Mouse (Mus musculus): ENCODE measurements at regions not wholly inside any gene's neighbourhood (a gene's known extent, or its start where the extent isn't known, plus 50 kb on each side); places are given as distances from the start of the nearest gene placed in this dataset.

DNA sequence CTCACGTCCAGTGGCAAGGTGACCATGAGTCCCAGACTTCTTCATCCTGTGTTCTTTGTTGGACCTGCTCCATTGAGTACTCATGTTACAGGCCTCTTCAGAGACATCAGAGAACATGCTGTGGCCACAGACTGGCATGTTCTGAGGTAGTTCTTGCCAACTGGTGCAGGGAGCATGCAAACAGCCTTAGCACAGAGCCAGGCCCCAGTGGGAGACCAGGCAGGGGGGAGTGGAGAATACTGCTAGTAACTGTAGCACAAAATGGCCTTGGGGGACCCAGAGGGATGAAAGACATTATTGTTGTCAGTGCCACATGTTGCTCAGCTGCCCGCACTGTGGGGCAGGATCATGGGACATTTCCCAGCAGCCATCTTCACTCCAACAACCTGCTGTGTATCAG, 108.4 kb downstream of the Rplp1 start:
- DNase-seq (ENCODE audit: low spot score) (no peak), ATAC-seq (ENCODE audit: extremely low read depth, insufficient number of reproducible peaks, low FRiP score, poor library complexity, severe bottlenecking) (no peak)
- TF ChIP-seq GATA2 (IDR thresholded peaks at IDR 0.05; ENCODE audit: borderline replicate concordance, low read depth, low read length) (no peak), GATA1 (IDR thresholded peaks at IDR 0.05; ENCODE audit: borderline replicate concordance, low read length) (no peak), POLR2AphosphoS5 (IDR thresholded peaks at IDR 0.05; ENCODE audit: insufficient replicate concordance, low read depth, low read length) (no peak), CTCF (IDR thresholded peaks at IDR 0.05; ENCODE audit: low read depth, low read length) (no peak), TAL1 (conservative IDR thresholded peaks at IDR 0.05; ENCODE audit: low read depth, low read length) (no peak)
- H3K27me3 ChIP-seq (ENCODE audit: insufficient read depth, low read length), result no peaks in the 10 kb centered on the region
- H3K9me3 ChIP-seq (replicated peaks), result no peaks in the 10 kb centered on the region
- no peak overlapping the region for H3K4me3 ChIP-seq (ENCODE audit: low read depth, low read length)
- no peaks in the 10 kb centered on the region for H3K36me3 ChIP-seq (replicated peaks)
- no peaks in the 10 kb centered on the region for H3K4me1 ChIP-seq (ENCODE audit: insufficient read depth, low read depth, low read length)

DNA sequence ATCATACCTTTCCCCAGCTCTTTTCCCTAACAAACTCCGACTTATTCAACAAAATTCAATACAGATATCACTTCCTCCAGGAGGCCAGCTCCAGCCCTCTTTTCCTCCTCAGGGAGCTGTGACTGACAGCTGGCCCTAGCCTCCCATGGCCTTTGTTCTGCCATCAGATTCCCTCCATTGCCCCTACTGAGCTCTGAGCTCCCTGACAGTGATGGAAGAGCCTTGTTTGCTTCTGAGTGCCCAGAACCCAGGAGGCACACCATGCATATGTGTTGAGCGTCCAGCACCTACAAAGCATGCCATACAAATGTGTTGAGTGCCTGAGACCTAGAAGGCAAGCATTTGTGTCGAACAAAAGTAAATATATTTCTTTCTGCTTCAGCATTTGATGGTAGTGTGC, 110.8 kb downstream of the Rplp1 start:
- H3K27me3 ChIP-seq (ENCODE audit: insufficient read depth, low read length), result no peaks in the 10 kb centered on the region

DNA sequence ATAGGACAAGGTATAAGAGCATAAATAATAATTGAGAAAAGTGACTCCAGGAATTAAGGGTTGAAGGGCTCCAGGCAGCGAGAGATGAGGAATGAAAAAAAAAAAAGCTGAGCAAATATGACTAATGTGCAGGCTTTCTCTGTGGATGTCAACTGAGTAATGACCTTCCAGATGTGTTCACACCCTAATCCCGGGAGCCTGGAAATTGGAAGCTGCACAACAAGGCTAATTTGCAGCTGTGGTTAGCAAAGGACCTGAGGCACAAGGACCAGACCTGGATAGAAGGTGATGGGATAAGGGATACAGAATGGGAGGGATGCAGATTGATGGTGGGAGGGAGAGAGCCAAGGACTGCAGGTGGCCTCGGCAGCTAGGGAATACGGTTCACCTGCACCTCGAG, 111.6 kb downstream of the Rplp1 start:
- H3K36me3 ChIP-seq (replicated peaks), result no peaks in the 10 kb centered on the region
- ATAC-seq (ENCODE audit: extremely low read depth, insufficient number of reproducible peaks, low FRiP score, poor library complexity, severe bottlenecking) (no peak), DNase-seq (ENCODE audit: low spot score) (no peak)
- H3K27me3 ChIP-seq (ENCODE audit: insufficient read depth, low read length), result no peaks in the 10 kb centered on the region
- H3K9me3 ChIP-seq (replicated peaks), result no peaks in the 10 kb centered on the region
- no peak for TF ChIP-seq GATA1 (IDR thresholded peaks at IDR 0.05; ENCODE audit: borderline replicate concordance, low read length)
- no peak for TF ChIP-seq TAL1 (conservative IDR thresholded peaks at IDR 0.05; ENCODE audit: low read depth, low read length)
- no peak for TF ChIP-seq CTCF (IDR thresholded peaks at IDR 0.05; ENCODE audit: low read depth, low read length)
- TF ChIP-seq POLR2AphosphoS5 (IDR thresholded peaks at IDR 0.05; ENCODE audit: insufficient replicate concordance, low read depth, low read length), result no peak
- no peak for TF ChIP-seq GATA2 (IDR thresholded peaks at IDR 0.05; ENCODE audit: borderline replicate concordance, low read depth, low read length)
- no peaks in the 10 kb centered on the region for H3K4me1 ChIP-seq (ENCODE audit: insufficient read depth, low read depth, low read length)
- no peak overlapping the region for H3K4me3 ChIP-seq (ENCODE audit: low read depth, low read length)

More for the DNA sequence above, 110.8 kb downstream of the Rplp1 start:
- Histone ChIP-seq H3K9me3 (replicated peaks) (no peaks in the 10 kb centered on the region), H3K36me3 (replicated peaks) (no peaks in the 10 kb centered on the region), H3K4me3 (ENCODE audit: low read depth, low read length) (no peak overlapping the region), H3K4me1 (ENCODE audit: insufficient read depth, low read depth, low read length) (no peaks in the 10 kb centered on the region)
- DNase-seq (ENCODE audit: low spot score) (no peak), ATAC-seq (ENCODE audit: extremely low read depth, insufficient number of reproducible peaks, low FRiP score, poor library complexity, severe bottlenecking) (no peak)
- TF ChIP-seq TAL1 (conservative IDR thresholded peaks at IDR 0.05; ENCODE audit: low read depth, low read length) (no peak), POLR2AphosphoS5 (IDR thresholded peaks at IDR 0.05; ENCODE audit: insufficient replicate concordance, low read depth, low read length) (no peak), CTCF (IDR thresholded peaks at IDR 0.05; ENCODE audit: low read depth, low read length) (no peak), GATA2 (IDR thresholded peaks at IDR 0.05; ENCODE audit: borderline replicate concordance, low read depth, low read length) (no peak), GATA1 (IDR thresholded peaks at IDR 0.05; ENCODE audit: borderline replicate concordance, low read length) (no peak)

DNA sequence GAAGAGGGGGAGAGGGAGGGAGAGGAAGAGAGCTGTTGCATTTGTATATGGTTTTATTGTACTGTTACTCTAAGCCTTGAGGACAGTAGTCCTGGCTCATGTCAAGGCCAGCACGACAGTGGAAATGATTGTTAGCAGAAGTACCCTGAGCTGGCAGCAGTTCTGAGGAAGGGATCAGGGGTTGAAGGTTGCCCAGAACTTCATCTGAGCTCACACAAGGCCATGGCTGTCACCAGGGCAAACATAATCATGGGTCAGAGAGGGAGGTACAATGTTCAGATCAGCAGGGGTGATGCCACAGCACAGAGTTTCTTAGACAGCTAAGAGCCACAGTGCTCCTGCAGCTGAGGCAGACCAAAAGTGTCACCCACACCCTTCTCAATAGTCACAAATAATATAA, 114.8 kb downstream of the Rplp1 start:
- no peak overlapping the region for H3K4me3 ChIP-seq (ENCODE audit: low read depth, low read length)
- ATAC-seq (ENCODE audit: extremely low read depth, insufficient number of reproducible peaks, low FRiP score, poor library complexity, severe bottlenecking) (no peak), DNase-seq (ENCODE audit: low spot score) (no peak)
- 0 out of 2 replicates have a peak, but pooled peaks cover 3% of the 10 kb centered on the region for H3K27me3 ChIP-seq (ENCODE audit: insufficient read depth, low read length)
- no peaks in the 10 kb centered on the region for H3K36me3 ChIP-seq (replicated peaks)
- no peaks in the 10 kb centered on the region for H3K9me3 ChIP-seq (replicated peaks)
- no peaks in the 10 kb centered on the region for H3K4me1 ChIP-seq (ENCODE audit: insufficient read depth, low read depth, low read length)
- TF ChIP-seq CTCF (IDR thresholded peaks at IDR 0.05; ENCODE audit: low read depth, low read length), result no peak
- TF ChIP-seq GATA2 (IDR thresholded peaks at IDR 0.05; ENCODE audit: borderline replicate concordance, low read depth, low read length), result no peak

DNA sequence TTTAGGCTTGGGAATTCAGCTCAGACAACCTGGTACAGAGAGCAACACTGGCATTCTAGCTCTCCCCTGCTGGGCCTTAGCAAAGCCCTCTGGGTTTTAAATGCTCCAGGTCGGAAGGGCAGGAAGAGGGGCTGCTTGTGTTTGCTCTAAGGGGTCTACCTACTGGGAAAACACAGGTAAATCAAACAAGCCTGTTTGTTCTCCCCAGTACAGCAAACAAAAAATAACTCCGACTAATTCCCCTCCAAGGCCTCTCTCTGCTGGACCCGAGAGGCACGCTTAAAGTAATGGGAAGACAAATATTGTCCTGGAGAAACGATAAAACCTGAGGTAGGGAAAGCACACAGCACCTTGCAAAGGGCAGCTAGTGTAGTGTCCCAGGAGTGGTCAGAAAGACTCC, 118.4 kb downstream of the Rplp1 start:
- Histone ChIP-seq H3K27me3 (ENCODE audit: insufficient read depth, low read length) (0 out of 2 replicates have a peak, but pooled peaks cover 3% of the 10 kb centered on the region), H3K4me1 (ENCODE audit: insufficient read depth, low read depth, low read length) (no peaks in the 10 kb centered on the region), H3K36me3 (replicated peaks) (no peaks in the 10 kb centered on the region), H3K9me3 (replicated peaks) (no peaks in the 10 kb centered on the region), H3K4me3 (ENCODE audit: low read depth, low read length) (no peak overlapping the region)
- DNase-seq (ENCODE audit: low spot score), result no peak
- ATAC-seq (ENCODE audit: extremely low read depth, insufficient number of reproducible peaks, low FRiP score, poor library complexity, severe bottlenecking), result no peak
- no peak for TF ChIP-seq CTCF (IDR thresholded peaks at IDR 0.05; ENCODE audit: low read depth, low read length)

DNA sequence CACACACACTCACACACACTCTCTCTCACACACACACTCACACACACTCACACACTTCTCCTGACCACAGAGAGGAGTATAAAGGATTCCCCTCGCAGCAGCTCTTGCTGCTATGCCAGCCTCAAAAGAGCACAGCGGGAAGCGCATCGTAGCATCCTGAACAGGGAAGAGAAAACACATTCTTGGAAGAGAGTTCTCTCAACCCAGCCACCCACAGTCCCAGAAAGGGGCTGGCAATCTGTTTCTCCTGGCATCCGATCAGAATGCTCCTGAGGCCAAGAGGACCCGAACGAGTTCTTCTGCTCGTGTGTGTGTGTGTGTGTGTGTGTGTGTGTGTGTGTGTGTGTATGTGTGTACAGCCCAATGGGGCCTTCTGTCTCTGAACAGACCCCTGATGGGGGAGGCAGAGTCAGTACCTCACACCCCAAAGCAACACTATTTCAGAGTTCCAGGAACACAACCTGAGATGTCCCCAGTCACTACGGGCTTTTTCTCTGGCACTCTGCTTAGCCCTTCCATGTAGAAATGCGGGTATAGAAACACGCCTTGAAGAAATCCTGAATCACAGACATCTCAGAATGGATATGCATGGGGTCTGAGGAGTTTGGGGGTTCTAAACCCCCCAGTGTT, 122.8 kb downstream of the Rplp1 start:
- DNase-seq (ENCODE audit: low spot score) (no peak), ATAC-seq (ENCODE audit: extremely low read depth, insufficient number of reproducible peaks, low FRiP score, poor library complexity, severe bottlenecking) (no peak)
- Histone ChIP-seq H3K36me3 (replicated peaks) (no peaks in the 10 kb centered on the region), H3K4me1 (ENCODE audit: insufficient read depth, low read depth, low read length) (no peaks in the 10 kb centered on the region), H3K9me3 (replicated peaks) (no peaks in the 10 kb centered on the region), H3K4me3 (ENCODE audit: low read depth, low read length) (no peak overlapping the region), H3K27me3 (ENCODE audit: insufficient read depth, low read length) (no peaks in the 10 kb centered on the region)
- TF ChIP-seq TAL1 (conservative IDR thresholded peaks at IDR 0.05; ENCODE audit: low read depth, low read length), result no peak
- no peak for TF ChIP-seq GATA1 (IDR thresholded peaks at IDR 0.05; ENCODE audit: borderline replicate concordance, low read length)
- TF ChIP-seq GATA2 (IDR thresholded peaks at IDR 0.05; ENCODE audit: borderline replicate concordance, low read depth, low read length), result no peak
- no peak for TF ChIP-seq CTCF (IDR thresholded peaks at IDR 0.05; ENCODE audit: low read depth, low read length)
- no peak for TF ChIP-seq POLR2AphosphoS5 (IDR thresholded peaks at IDR 0.05; ENCODE audit: insufficient replicate concordance, low read depth, low read length)

DNA sequence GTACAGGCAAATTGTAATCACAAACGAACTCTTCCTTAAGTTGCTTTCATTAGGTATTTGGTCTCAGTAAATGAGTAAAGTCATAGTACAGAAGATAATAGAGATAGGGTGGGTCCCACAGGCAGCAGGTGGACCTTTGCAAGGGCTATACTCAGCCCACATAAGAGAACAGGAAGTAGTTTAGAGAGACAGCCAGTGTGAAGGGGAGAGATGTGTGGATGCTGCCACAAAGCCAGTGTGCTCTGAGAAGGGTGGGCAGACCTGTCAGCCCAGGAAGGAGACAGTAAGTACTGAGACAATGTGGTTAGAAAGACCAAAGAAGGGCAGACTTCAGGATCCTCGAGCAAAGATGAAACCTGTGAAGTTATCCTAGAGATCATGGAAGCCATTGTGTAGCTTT, 123.5 kb downstream of the Rplp1 start:
- Histone ChIP-seq H3K36me3 (replicated peaks) (no peaks in the 10 kb centered on the region), H3K27me3 (ENCODE audit: insufficient read depth, low read length) (no peaks in the 10 kb centered on the region), H3K9me3 (replicated peaks) (no peaks in the 10 kb centered on the region), H3K4me3 (ENCODE audit: low read depth, low read length) (no peak overlapping the region), H3K4me1 (ENCODE audit: insufficient read depth, low read depth, low read length) (no peaks in the 10 kb centered on the region)
- DNase-seq (ENCODE audit: low spot score), result no peak
- no peak for TF ChIP-seq CTCF (IDR thresholded peaks at IDR 0.05; ENCODE audit: low read depth, low read length)
- TF ChIP-seq GATA2 (IDR thresholded peaks at IDR 0.05; ENCODE audit: borderline replicate concordance, low read depth, low read length), result no peak
- TF ChIP-seq POLR2AphosphoS5 (IDR thresholded peaks at IDR 0.05; ENCODE audit: insufficient replicate concordance, low read depth, low read length), result no peak
- TF ChIP-seq GATA1 (IDR thresholded peaks at IDR 0.05; ENCODE audit: borderline replicate concordance, low read length), result no peak
- TF ChIP-seq TAL1 (conservative IDR thresholded peaks at IDR 0.05; ENCODE audit: low read depth, low read length), result no peak
- ATAC-seq (ENCODE audit: extremely low read depth, insufficient number of reproducible peaks, low FRiP score, poor library complexity, severe bottlenecking), result no peak

Measured in G1E (cell line).